Mouse (Mus musculus) frontal cortex, adult 2 months (tissue): ENCODE data around the gene Clic4. TPM values are rescaled to one million over a fixed set of nuclear protein-coding genes. Genes with fewer than 3 reads are reported as not detected.

Experiments used
- DNase-seq, 2 experiments: peaks; one replicate each; pipeline ENCODE4 v3.0.0; 2022; ENCODE audit warnings: low spot score in 1 of 2; ENCODE audit errors: extremely low spot score in 1 of 2
- polyA plus RNA-seq: library from polyadenylated mRNA; depleted of rRNA; stranded (reverse); fragments of >200 nt; gene quantifications from 2 replicates; pipeline ENCODE4 v1.2.3, GENCODE M21; 2012

The Clic4 gene
- polyA plus RNA-seq, 1 experiment, result 67.3 TPM

- DNase-seq, result no peak
Measured at GRCm38 (mm10) chr4:135266987-135267386, 5.6 kb downstream of the Clic4 start.

DNA sequence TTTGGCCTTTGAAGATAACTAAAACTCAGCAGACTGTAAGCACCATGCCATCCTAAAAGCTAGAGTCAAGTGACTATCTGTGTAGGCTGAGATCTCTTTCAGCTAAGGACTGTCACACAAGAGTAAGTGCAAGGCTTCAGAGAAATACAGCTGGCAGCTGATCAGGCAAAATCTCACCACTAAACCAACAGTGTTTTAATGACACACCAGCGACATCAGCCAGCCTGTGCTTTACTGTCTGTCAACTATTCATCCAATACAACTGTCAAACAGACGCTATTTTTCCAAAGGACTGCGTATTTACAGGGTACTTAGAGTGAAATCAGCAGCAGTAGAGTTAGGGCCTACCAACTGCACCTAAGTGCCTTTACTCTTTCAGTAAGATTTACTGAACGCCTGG, 12.2 kb downstream of the Clic4 start:
- DNase-seq, result no peak

GRCm38 (mm10) chr4:135258521-135258920, 14.1 kb downstream of the Clic4 start:
- DNase-seq, result peak in 1 of 2 experiments; percentile 25

- no peak for DNase-seq
Measured at GRCm38 (mm10) chr4:135257881-135258476, 14.6 kb downstream of the Clic4 start.

DNA sequence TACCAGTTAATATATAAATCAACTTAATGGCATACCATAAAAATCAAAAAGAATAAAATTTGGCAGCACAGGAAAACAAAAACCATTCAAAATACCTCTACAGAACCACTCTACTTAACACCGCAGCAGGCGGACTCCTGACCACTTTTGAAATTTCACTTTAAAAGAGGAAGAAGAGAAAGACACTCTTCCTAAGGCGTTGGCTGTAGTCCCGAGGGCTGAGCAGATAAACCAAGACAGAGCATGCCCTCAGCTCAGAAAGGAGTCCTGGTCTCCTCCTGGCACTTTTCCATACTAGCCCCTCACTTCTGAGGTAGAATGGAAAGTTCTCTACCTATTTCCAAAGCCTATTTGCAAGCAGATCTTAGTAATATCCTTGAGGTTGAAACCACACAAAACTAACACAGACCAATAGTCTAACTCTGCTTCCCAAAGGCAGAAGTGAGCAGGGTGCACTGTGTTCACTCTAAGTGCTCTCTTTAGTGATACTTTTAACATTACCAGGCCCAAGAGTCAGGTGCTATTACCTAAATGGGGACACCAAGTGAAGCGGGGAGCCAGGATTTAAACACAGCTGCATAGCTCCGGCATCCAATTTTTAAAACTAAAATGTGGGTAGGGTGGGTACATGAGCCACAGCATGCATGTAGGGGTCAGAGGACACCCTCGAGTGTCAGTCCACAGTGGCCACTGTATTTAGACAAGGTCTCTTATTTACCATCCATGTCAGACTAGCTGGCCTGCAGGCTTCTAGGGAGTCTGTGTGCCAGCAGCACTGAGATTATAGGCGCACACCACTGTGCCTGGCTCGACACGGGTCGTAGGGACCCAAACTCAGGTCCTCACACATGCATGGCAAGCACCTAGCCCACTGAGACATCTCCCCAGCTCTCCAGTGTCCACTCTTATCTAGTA, 15.8 kb downstream of the Clic4 start:
- no peak for DNase-seq

GRCm38 (mm10) chr4:135254770-135255169, 17.8 kb downstream of the Clic4 start:
- no peak for DNase-seq

GRCm38 (mm10) chr4:135254321-135254720, 18.3 kb downstream of the Clic4 start:
- no peak for DNase-seq

DNA sequence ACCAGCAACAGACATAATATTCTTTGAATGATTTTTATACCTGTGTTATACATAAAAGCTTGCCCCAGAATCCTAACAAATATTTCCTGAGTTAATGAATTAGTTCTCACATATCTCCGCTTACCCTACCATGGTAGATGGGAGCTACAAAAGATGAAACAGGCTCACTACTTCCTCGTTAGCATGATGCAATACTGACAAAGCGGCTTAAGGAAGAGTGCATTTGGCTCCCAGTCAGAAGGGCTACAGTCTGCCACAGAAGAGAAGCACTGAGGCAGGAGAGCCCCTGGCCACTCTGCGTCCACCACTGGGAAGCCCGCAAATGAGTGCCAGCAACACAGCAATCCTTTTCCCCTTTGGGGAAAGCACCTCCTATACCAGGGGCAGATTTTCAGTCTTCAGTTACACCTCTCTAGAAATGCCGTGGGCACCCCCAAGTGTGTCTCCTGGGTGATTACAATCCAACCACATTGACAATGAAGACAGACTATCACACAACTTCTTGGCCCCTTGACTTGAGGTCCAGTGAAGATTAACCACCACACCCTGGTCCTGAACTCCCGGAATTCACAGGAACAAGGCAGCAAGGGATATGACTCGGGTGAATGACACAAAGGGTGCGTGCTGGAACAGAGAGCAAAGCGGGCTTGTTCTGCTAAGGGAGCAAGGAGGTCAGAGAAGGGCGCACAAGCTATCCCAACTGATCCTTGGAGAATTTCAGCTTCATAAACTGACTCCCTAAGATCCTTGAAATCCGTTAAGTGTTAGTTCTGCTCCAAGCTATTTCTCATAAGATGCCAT, 19.2 kb downstream of the Clic4 start:
- DNase-seq, result no peak

DNA sequence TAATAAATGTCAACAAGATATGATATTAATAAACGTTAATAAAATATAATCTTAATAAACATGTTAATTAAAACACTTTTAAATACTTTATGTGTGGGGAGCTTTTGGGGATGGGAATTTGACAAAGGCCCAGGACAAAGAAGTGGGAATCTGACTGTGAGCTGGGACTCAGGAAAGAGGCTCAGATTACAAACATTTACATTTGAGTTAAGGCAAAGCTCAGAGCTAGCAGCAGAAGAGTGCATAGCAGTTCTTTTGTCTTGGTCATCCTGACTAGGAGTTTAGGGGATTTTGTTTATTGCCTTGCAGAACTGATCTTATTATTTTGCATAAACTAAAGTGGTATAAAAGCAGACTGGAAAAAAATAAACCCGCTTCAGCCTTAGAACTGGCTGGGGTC, 20.8 kb downstream of the Clic4 start:
- DNase-seq, result no peak

DNA sequence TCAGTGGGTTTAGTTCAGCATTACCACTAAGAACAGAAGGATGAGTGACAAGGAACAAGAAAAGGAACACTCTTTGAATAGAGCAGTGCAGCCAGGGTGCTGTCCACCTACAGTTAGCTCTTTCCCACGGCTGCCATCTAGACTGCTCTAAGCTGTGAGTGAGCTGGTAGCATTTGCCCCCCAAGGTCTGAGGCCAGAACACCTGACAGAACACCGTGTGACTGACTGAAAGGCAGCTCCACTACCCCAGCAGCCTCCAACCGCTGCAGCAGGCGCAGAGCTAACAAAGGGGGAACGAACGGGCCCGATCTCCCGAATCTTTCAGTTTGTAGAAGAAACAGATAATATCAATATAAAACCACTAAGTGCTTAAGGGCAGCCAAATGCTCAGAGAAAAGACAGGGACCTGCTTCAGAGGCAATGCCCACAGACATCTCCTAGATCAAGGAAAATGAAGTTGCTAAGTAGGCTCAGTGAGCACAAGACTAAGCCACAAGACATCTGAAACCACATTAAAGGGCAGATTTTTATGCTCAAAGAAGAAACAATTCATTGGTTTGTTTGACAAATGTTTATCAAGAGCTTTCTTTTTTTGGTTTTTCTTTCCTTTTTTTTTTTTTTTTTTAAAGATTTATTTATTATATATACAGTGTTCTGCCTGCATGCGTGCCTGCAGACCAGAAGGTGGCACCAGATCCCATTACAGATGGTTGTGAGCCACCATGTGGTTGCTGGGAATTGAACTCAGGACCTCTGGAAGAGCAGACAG, 24.2 kb downstream of the Clic4 start:
- no peak for DNase-seq

GRCm38 (mm10) chr4:135246866-135247756, 25.5 kb downstream of the Clic4 start:
- DNase-seq, result peak in 1 of 2 experiments; percentile 57

DNA sequence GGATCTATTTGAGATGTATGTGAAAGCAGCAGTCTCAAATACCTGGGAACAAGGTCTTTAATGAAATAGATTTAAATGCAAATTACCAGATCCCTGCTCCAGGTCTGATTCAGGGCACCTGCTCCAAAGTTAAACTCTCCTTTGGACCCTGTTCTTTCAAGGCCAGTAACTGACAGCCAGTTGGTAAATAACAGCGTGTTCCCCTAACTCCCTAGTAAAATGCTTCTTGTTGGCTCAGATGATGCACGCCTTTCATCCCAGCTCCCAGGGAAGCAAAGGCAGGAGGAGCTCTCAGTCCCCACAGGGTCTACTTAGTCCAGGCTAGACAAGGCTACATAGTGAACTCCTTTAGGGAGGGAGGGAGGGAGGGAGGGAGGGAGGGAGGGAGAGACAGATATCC, 26.2 kb downstream of the Clic4 start:
- no peak for DNase-seq

GRCm38 (mm10) chr4:135245841-135246240, 26.8 kb downstream of the Clic4 start:
- DNase-seq, result no peak

DNA sequence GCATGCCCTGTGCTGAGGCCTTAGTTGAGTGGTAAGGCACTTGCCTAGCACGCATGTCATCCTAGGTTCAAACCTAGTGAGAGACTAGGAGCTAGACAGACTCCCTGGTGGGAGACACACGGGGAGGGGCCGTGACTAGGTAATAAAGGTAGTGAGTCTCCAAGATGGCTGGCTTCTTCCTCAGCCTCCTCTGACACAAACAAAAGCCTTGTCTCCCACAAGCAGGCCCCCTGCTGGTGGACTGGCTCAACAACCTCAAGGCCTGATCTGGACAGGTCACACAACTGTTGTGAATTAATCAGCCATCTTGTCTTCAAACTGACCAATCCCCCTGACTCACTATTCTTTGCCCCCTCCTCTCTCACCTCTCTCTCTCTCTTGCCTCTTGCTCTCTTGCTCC, 28.3 kb downstream of the Clic4 start:
- no peak for DNase-seq

DNA sequence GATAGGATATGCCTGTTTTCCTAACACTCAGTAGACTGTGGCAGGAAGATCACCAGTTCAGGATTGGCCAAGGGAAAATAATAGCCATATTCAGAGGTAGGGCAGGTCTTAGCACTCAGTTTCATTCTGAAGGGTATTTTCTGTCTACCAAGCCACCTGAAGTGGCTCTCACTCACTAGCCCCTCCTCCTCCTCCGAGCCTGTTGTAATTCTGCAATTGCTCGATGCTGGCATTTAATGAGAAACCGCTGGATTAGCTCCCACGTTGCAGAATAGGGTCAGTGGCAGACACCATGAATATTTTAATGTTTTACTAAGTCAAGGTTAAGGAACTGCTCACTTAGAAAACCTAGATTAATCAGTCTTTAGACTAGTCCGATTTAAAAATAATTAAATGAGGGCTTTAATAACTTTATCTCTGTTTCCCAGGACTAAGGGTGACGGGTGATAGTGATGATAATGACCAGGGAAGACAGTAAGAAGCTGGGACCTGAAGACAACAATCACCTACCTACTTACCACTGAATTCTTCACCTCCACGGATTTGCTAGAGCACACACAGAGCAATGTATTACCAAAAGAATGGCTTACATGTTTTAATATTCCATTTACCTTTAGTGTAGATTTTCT, 29.6 kb downstream of the Clic4 start:
- no peak for DNase-seq

DNA sequence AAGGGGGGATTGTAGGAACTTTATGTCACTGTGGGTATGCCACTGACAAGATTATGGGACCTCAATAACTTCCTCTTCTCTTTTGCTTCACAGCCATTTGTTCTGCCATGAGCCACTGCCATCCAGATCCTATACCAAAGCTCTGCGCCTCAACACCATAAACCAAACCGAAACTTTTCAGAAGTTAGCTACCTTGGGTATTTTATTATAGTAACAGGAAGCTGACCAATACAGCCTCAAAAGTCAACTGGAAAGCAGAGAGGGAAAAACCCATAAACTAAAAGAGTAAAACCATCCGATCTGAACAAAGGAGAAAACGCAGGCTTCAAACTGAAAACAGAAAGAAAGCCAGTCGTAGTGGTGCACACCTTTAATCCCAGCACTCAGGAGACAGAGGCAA, 30.2 kb downstream of the Clic4 start:
- no peak for DNase-seq

DNA sequence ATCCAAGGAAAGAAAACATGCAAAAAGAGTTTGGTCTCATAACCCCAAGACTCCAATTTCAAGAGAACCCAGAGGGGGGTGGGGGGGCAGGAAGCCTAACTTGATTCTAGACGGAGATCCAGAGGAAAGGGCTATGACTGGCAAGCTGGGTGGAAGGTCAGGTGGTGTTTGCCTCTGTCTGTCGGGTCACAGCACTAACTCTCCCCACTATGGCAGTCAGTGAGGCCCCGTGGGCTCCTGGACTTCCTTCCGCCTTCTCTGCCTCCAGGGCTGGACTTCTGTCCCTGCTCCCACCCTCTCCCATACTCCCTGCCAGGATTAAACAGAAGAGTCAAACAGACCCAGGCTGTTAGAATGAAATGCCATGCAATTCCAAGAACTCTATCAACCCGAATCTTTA, 30.9 kb downstream of the Clic4 start:
- DNase-seq, result no peak

DNA sequence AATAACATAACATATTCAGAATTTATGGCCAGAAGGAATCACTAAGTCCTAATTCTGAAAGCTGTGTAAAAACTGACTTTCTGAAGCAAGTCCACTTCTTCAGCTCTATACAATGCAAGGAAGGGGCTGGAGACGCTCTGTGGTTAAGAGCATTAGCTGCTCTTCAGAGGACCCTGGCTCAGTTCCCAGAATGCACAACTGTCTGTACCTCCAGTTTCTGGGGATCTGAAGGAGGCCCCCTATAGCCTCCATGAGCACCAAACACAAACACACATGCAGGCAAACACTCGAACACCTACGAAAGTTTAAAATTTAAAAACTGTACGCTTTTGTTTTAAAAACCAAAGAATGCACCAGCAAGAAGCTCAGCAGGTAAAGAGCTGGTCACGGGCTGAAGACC, 31.5 kb downstream of the Clic4 start:
- DNase-seq, result no peak

GRCm38 (mm10) chr4:135240329-135240728, 32.3 kb downstream of the Clic4 start:
- DNase-seq, result no peak
